Mouse (Mus musculus): ENCODE measurements around the gene Bbc3. TPM values are rescaled to one million over a fixed set of nuclear protein-coding genes. Genes with fewer than 3 reads are reported as not detected.

Gene Bbc3
- total and polyA plus RNA-seq, 3 experiments = 2.9 to 9.3 TPM; not detected in 1

DNA sequence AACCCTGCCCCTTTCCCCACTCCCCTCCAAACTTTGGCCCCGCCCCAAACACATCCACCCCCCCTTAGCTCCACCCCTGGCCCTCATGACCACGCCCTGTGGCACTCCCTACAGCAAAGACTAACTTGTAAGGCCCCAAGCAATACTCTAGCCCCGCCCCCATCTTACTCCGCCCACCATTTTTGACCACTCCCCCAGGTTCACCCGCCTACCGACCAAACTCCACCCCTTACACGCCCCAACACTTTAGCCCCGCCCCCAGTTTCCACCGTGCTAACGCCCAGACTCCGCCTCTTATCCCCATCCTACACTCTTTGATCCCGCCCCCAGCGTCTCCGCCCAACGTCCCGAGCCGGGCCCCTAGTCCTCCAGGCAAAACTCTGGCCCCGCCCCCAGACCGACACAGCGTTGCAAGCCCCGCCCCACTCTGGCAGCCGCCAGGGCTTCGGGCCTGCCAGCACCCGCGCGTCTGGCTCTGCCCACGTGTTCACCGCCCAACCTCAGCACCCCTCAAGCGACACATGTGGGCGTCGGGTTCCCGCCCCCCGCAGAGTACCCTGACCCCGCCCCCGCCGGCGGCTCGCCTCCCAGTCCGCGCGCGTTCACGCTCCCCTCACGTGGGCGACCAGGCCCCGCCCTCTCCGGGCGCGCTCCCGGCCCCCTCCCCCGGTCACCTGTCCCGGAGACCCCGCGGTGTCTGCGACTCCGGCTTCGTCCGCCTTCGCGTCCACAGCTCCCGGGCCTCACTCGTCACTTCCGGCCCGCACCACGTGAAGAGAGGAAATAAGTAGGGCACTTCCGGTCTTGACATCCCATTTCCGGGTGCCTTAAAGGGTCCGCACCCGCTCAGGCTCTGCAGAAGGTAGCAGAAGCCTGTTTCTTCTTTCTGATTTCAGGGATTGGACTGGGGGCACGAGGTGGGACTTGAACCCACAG lies 21.9 kb upstream of the Bbc3 start, which contains the start of gene Ccdc9 (continued):
- TF ChIP-seq MAZ (IDR thresholded peaks at IDR 0.05; ENCODE audit: low read depth, low read length) (no peak), RCOR1 (IDR thresholded peaks at IDR 0.05; ENCODE audit: low read depth, low read length) (no peak), UBTF (IDR thresholded peaks at IDR 0.05; ENCODE audit: borderline replicate concordance, insufficient read depth, low read depth, low read length) (no peak), CHD1 (IDR thresholded peaks at IDR 0.05; ENCODE audit: low read depth, low read length) (no peak), TAL1 (IDR thresholded peaks at IDR 0.05; ENCODE audit: low read length) (no peak), ZMIZ1 (IDR thresholded peaks at IDR 0.05; ENCODE audit: low read depth, low read length) (no peak), GATA1 (IDR thresholded peaks at IDR 0.05; ENCODE audit: low read depth, low read length) (no peak), POLR2A (IDR thresholded peaks at IDR 0.05; ENCODE audit: control insufficient read depth in 1 of 2, insufficient read depth in 1 of 2, low read depth in 1 of 2, low read length in 2 of 2, poor library complexity in 1 of 2) (peak; percentile 41 to 71; a peak in 2 of 4 replicates), CHD2 (IDR thresholded peaks at IDR 0.05; ENCODE audit: low read length) (no peak), USF2 (IDR thresholded peaks at IDR 0.05; ENCODE audit: borderline replicate concordance in 1 of 2, insufficient read depth in 1 of 2, low read depth in 1 of 2, low read length in 2 of 2) (no peak; a peak in 2 of 4 replicates), E2F4 (IDR thresholded peaks at IDR 0.05; ENCODE audit: borderline replicate concordance, low read depth, low read length) (no peak)

DNA sequence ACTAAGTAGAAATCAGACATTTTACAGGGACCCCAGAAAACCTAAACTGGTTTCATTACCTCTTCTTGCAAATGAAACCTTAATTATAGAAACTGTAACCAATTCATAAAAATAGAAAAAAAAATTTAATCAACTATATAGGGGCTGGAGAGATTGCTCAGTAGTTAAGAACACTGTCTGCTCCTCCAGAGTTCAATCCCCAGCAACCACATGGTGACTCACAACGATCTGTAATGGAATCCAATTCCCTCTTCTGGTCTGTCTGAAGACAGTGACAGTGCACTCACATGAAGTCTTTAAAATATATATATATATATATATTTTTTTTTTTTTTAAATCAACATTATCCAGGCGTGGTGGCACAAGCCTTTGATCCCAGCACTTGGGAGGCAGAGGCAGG lies 21.2 kb upstream of the Bbc3 start:
- Histone ChIP-seq H3K9ac (ENCODE audit: control insufficient read depth, low read depth, low read length, poor library complexity, severe bottlenecking) (peak overlapping the region; percentile 88), H3K4me1 (ENCODE audit: control insufficient read depth in 1 of 2, insufficient read depth in 2 of 2, low read length in 2 of 2) (peaks cover 0 to 12% of the 10 kb centered on the region in 2 experiments; a peak in 2 of 4 replicates), H3K36me3 (ENCODE audit: control insufficient read depth in 1 of 2, insufficient read depth in 2 of 2, low read length in 2 of 2) (peaks cover 0 to 6% of the 10 kb centered on the region in 2 experiments; a peak in 3 of 4 replicates), H3K4me3 (ENCODE audit: control insufficient read depth in 1 of 2, insufficient read depth in 1 of 2, low read depth in 2 of 2, low read length in 2 of 2) (peak overlapping the region; percentile 53 to 68), H3K27me3 (ENCODE audit: control insufficient read depth in 1 of 2, insufficient read depth in 2 of 2, low read length in 2 of 2) (no peaks in the 10 kb centered on the region), H3K79me2 (ENCODE audit: control insufficient read depth, insufficient read depth, low read length, poor library complexity) (peaks cover 12% of the 10 kb centered on the region), H3K9me3 (replicated peaks; ENCODE audit: insufficient read depth, low read length) (no peaks in the 10 kb centered on the region), H3K27ac (ENCODE audit: control insufficient read depth, low read depth, low read length) (peak overlapping the region; percentile 87)
- DNase-seq (ENCODE audit: low read depth, low spot score) = peak; percentile 57
- TF ChIP-seq ZKSCAN1 (IDR thresholded peaks at IDR 0.05; ENCODE audit: low read depth, low read length) (no peak), POLR2AphosphoS5 (IDR thresholded peaks at IDR 0.05; ENCODE audit: borderline replicate concordance, low read depth, low read length) (no peak), KAT2A (conservative IDR thresholded peaks at IDR 0.05; ENCODE audit: low read depth, low read length) (no peak), MEF2A (IDR thresholded peaks at IDR 0.05; ENCODE audit: extremely low read depth, insufficient replicate concordance, low read depth, low read length, poor library complexity, severe bottlenecking) (no peak), USF1 (IDR thresholded peaks at IDR 0.05; ENCODE audit: low read depth, low read length) (no peak), MXI1 (IDR thresholded peaks at IDR 0.05; ENCODE audit: low read depth, low read length) (no peak), RAD21 (IDR thresholded peaks at IDR 0.05; ENCODE audit: low read depth, low read length) (no peak), ZC3H11A (IDR thresholded peaks at IDR 0.05; ENCODE audit: low read depth, low read length) (no peak), TCF12 (IDR thresholded peaks at IDR 0.05; ENCODE audit: low read depth, low read length) (no peak), BHLHE40 (IDR thresholded peaks at IDR 0.05; ENCODE audit: borderline replicate concordance, low read depth, low read length) (no peak), ETS1 (IDR thresholded peaks at IDR 0.05; ENCODE audit: low read depth, low read length) (no peak), NELFE (IDR thresholded peaks at IDR 0.05; ENCODE audit: low read depth, low read length) (no peak), USF2 (IDR thresholded peaks at IDR 0.05; ENCODE audit: borderline replicate concordance in 1 of 2, insufficient read depth in 1 of 2, low read depth in 1 of 2, low read length in 2 of 2) (no peak), MAX (IDR thresholded peaks at IDR 0.05; ENCODE audit: low read length) (no peak)
